Mouse (Mus musculus) left cerebral cortex, postnatal 36 days (tissue): ENCODE measurements around the gene Psmd8. TPM values are rescaled to one million over a fixed set of nuclear protein-coding genes. Genes with fewer than 3 reads are reported as not detected.

Experiments
- DNase-seq, 2 experiments: peaks; one replicate each; pipeline ENCODE4 v3.0.0; 2021 to 2022; ENCODE audit warnings: low spot score in 2 of 2, mixed read lengths in 1 of 2
- intact Hi-C: fragments of 180-260 bp; cut with DNase I; formaldehyde crosslinking; loops from one replicate; pipeline ENCODE4 v1.15.1; 2025
- total RNA-seq, 2 experiments: library from RNA; stranded (reverse); gene quantifications; 2 replicates each; pipeline ENCODE4 v1.2.3; 2021

The Psmd8 gene
- total RNA-seq, 2 experiments from 2014 or later = 126 to 136 TPM

DNA sequence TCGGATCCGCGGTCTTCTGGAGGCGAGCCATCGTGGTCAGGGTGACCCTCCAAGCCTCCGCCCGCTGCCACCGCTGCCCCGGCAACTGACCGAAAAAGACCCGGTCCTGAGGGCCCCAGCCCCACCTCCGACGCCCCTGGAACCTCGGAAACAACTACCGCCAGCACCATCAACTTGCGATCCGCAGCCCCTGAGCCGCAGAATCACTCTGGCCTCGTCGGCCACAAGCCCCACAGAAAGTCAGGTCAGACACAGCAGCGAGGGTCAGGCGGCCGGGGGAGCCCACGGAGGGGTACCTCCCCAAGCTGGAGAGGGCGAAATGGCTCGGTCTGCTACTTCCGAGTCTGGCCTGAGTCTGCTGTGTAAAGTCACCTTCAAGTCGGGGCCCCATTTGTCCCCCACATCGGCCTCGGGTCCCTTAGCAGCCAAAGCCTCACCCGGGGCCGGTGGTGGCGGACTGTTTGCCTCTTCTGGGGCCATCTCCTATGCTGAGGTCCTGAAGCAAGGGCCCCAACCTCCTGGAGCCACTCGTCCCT is 8.9 kb downstream of the Psmd8 start:
- intact Hi-C loops = no loop called here
- DNase-seq = no peak

- DNase-seq = no peak
- intact Hi-C loops = no loop called here
These were observed 9.5 kb downstream of the Psmd8 start for GRCm38 (mm10) chr7:29170755-29171561.

DNA sequence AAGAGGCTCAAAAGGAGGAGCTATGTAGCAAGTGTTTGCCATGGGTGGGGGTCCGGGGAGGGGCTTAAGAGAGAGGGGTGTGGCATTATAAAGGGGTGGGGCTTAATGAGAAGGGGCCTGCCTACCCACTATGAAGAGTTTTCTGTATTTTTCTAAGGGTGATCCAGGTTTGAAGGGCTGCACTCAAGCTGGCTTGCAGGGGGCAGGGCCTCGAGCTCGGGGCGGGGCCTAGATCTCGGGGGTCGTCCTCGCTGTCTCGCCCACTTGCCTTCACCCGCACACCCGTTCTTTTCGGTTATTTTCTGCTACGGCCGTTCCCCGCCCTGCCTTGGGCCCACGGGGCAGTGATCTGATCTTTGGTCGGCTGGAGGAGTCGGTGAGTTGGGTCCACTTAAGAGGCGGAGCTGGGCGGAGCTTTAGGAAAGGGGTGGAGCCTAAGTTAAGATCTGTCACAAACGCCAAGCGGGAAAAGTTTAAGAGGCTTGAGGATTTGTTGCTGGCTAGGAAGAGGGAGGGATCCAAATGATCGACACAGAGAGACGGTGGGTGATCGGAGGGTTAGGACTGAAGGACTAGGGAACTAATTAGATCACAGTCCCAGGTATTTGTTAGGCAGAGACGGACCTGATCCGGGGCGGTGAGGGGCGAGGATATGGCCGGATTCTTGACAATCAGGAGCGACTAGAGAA is 10.3 kb downstream of the Psmd8 start, which contains the start of the genes Ggn and Spred3:
TSS of gene Ggn (plus strand) at position 145 of the 689 bp plus-strand sequence.
TSS of gene Spred3 (minus strand) at position 346 of the 689 bp plus-strand sequence.
- peak in 1 of 2 experiments; percentile 50 for DNase-seq
- intact Hi-C loops = no loop called here

- intact Hi-C loops = no loop called here
- peak; percentile 83 to 86 for DNase-seq
These were observed 11.1 kb downstream of the Psmd8 start for GRCm38 (mm10) chr7:29169231-29170065.

DNA sequence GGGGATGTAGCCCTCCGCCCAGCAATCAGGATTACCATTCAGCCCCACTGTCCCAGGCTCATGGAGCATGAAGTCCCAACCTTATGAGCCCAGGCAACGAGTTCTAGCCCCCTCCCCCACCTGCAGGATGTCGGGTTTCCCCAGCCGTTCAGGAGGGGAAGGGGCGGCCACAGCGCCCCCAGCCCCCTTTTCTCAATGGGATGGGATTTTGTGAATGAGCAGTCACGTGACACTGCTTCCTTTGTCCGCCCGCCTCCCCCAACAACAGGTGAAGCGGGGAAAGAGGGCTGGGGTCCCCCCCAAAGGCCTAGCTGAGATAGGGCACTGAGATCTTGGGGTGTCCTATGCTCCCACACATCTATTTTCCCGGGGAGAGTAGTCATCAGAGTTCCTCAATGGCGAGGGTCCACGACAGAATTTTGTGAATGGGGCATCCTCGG is 11.7 kb downstream of the Psmd8 start:
- intact Hi-C loops = no loop called here
- no peak for DNase-seq

DNA sequence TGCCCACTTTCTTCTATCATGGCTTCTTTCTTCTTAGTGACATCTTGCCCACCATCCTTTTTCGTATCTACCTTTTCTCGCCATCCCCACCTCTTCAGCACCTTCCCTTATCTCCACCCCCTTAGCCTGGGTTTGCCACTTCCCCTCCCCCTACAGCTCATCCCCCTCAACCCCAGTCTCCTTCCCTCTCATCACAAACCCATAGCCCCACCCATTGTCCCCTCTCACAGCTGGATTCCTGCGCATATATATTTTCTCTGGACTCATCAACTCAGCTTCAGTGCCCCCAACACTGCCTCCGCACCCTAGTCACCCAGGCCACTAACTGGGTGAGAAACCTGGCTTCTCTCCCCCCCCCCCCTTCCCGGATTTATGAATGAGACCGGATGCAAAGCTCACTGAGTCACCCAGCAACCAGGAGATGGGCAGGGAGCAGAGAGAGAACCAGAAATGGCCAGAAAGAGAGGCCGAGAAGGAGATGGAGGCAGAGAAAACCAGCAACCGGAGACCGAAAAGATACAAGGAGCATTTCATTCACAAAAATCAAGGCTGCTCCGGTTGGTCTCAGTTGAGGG is 12.3 kb downstream of the Psmd8 start:
- DNase-seq = no peak
- intact Hi-C loops = no loop called here

GRCm38 (mm10) chr7:29167656-29168055 is 12.8 kb downstream of the Psmd8 start:
- intact Hi-C loops = no loop called here

DNA sequence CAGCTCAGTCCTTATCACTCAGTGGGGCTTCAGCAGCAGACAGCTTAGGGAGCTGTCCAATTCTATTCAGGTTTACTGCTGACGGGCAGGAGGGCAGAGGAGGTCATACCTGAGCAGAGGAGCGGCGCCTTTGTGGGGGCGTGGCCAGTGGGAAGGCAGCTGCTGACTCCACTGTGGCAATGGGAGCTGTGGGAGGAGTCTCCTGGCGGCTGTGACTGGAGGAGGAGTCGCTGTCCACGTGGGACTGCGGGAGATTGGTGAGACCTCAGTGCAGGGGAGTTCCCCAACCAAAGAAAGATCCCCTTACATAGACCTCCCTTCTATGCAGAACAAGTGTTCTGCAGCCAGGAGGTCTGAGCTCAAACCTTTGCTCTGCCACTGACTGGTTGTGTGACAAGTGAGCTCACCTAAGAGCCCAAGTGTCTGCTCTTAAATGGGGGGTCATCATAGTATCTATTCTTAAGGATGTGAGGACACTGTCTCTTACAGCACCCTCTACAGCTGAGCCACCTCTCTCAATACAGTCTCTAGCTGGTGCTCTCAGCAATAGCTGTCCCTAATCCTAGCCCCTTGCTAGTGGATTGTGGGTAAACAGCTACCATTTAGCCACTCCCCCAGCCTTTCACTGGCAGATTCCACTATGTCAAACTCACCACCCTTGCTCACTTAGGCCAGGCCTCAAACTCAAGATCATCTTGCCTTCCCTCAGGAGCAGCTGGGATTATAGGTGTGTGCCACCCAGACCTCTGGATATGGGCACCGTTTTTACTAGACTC is 17.6 kb downstream of the Psmd8 start:
- intact Hi-C loops = no loop called here
- DNase-seq = no peak

More at GRCm38 (mm10) chr7:29167656-29168055, 12.8 kb downstream of the Psmd8 start:
- no peak for DNase-seq

GRCm38 (mm10) chr7:29162294-29162693 is 18.2 kb downstream of the Psmd8 start:
- no peak for DNase-seq
- intact Hi-C loops = no loop called here

- no peak for DNase-seq
- intact Hi-C loops = no loop called here
These were observed 22.2 kb downstream of the Psmd8 start for GRCm38 (mm10) chr7:29158264-29158663.

DNA sequence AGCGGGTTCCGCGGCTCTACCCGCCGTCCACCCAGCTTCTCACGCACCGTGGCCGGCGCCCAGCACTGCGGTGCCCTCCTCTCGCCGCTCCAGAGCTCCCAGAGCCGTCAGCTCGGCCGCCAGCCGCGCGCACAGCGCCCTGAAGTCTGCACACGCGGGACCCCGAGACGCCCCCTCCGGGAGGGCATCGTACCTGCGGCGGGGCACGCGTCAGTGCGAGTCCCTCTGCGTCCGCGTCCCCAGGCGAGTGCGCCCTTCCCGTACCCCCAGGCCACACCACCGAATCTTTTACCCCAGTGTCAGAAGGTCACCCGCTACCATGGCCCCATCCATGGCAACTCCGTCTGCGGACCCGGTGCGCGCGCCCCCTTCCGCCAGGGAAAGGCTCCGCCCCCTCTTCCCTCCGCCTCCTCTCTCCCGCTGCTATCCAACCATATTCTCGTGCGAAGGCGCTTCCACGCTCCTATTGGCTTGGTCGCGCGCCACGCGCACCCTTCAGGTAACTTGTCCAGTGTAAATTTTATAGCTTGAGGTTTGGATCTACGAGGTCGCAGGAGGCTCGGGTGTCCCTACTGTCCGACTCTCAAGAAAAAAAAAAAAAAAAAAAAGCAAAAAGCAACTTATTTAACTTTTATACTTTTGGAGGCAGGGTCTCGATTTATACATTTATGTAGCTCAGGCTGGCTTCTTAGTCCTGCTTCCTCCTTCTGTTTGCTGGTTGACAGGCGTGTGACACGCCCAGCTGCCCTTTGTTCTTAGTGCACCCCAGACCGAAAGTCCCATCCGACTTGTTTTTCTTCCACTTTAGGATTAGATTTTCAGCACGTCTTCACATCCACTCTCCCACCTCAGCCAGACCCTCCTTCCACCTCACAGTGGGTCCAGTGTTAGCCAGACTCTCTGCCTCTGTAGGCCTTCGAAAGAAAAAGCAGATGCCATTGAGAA is 24.4 kb downstream of the Psmd8 start, which contains the start of gene Fam98c:
TSS of gene Fam98c (minus strand) at position 397 of the 945 bp plus-strand sequence.
- intact Hi-C loops = no loop called here
- DNase-seq = peak; percentile 84 to 88

- intact Hi-C loops = no loop called here
- DNase-seq = peak; percentile 90 to 91
These were observed 25.2 kb downstream of the Psmd8 start for GRCm38 (mm10) chr7:29155196-29155837.

- DNase-seq = no peak
- intact Hi-C loops = no loop called here
These were observed 26.3 kb downstream of the Psmd8 start for GRCm38 (mm10) chr7:29154018-29154720.

- intact Hi-C loops = no loop called here
- DNase-seq = no peak
These were observed 29.0 kb downstream of the Psmd8 start for GRCm38 (mm10) chr7:29151486-29151885.

DNA sequence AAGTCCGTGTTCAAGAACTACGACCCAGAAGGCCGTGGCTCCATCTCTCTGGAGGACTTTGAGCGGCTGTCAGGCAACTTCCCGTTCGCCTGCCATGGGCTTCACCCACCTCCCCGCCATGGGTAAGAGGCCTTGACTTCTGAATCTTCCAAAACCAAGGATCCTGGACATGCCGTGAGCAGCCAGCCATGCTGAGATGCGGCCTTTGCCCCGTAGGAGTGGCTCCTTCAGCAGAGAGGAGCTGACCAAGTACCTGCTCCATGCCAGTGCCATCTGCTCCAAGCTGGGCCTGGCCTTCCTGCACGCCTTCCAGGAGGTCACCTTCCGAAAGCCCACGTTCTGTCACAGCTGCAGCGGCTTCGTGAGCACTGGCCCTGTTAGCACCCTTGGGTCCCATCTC is 31.7 kb downstream of the Psmd8 start:
- DNase-seq = no peak
- intact Hi-C loops = no loop called here

DNA sequence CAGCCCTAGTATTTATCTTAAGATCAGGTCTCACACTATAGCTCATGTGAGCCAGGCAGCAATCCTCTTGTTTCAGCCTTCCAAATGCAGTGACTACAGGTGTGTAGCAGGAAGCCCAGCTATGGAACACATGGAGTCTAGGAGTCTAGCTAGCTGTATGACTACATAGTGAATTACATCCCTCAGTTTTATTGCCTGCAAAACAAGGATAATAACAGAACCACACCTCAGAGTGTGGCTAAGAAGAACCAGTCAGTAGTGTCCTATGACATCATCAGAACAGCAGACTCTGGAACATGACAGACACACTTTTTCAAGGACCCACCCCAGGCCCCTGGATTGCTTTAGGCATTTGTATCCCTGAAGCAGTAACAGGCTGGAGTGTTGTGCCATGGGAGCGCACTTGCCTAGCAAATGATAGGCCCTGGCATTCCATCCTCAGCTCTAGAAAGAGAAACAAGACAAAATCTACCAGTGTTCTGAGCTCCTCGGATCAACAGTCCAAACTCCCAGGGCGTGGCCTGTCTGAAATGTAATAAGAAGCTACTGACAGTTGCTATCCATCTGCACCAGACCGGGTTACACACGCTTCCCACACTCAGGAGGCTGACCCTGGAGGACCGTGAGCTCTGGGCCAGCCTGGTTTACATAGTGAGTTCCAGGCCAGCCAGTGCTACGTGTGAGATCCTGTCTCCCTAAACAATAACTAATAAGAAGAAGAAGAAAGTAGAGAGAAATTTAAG is 33.7 kb downstream of the Psmd8 start:
- DNase-seq = no peak
- intact Hi-C loops = no loop called here
